Mouse (Mus musculus): ENCODE measurements around the gene 3110040M04Rik. TPM values are rescaled to one million over a fixed set of nuclear protein-coding genes. Genes with fewer than 3 reads are reported as not detected.

Gene 3110040M04Rik
- total and polyA plus RNA-seq, 3 experiments, result not detected

DNA sequence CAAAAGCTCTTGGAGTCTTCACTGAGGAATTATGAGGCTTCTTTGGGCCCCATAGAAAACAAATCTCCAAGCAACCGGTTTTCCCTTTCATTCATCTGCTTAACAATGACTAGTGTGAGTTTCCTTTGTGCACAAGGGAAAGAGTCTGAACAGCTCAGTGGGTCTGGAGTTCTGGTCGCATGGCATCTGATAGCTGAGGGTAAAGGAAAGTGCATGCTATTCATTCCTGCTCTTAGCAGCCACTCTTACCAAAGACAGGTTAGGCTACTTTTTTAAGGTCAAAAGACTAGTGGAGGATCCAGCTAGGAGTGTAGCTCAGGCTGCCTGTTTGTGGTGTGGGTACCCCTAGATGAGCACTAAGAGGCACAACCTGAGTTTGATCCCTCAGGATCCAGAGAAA lies 31.7 kb downstream of the 3110040M04Rik start:
- H3K36me3 ChIP-seq (replicated peaks in 1 of 2; ENCODE audit: control insufficient read depth in 1 of 2, insufficient read depth in 1 of 2, low read length in 1 of 2), result no peaks in the 10 kb centered on the region
- H3K4me3 ChIP-seq (replicated peaks in 1 of 3; ENCODE audit: low read depth in 2 of 3, low read length in 2 of 3, poor library complexity in 1 of 3), result no peak overlapping the region
- no peak for DNase-seq (ENCODE audit: extremely low read depth)
- dilution Hi-C loops (cut with MboI; ENCODE audit: extremely low pct_ligation_motif_present, extremely low pct_unique_long_range_greater_than_20kb, low sequenced_read_pairs) (no loop called here), in situ Hi-C loops (cut with MboI; ENCODE audit: low pct_ligation_motif_present, low pct_unique_long_range_greater_than_20kb, low sequenced_read_pairs) (no loop called here)
- H3K79me2 ChIP-seq (replicated peaks; ENCODE audit: control insufficient read depth, extremely low read depth, insufficient read depth, poor library complexity, severe bottlenecking), result no peaks in the 10 kb centered on the region
- no peak overlapping the region for H3K9ac ChIP-seq (ENCODE audit: insufficient read depth, low read depth)
- H3K4me2 ChIP-seq (ENCODE audit: insufficient read depth, low read depth, poor library complexity, severe bottlenecking), result no peak overlapping the region
- H3K27ac ChIP-seq (ENCODE audit: insufficient read depth, low read depth), result no peak overlapping the region
- TF ChIP-seq KAT2A (IDR thresholded peaks at IDR 0.05; ENCODE audit: insufficient replicate concordance, low read length) (no peak), BHLHE40 (IDR thresholded peaks at IDR 0.05; ENCODE audit: low read depth, low read length) (no peak), TCF12 (IDR thresholded peaks at IDR 0.05; ENCODE audit: low read depth, low read length) (no peak)
- H3K27me3 ChIP-seq (replicated peaks), result no peaks in the 10 kb centered on the region
- no peaks in the 10 kb centered on the region for H3K4me1 ChIP-seq (ENCODE audit: control insufficient read depth in 1 of 2, insufficient read depth in 2 of 2)
- no peaks in the 10 kb centered on the region for H3K9me3 ChIP-seq (replicated peaks; ENCODE audit: low read length)

DNA sequence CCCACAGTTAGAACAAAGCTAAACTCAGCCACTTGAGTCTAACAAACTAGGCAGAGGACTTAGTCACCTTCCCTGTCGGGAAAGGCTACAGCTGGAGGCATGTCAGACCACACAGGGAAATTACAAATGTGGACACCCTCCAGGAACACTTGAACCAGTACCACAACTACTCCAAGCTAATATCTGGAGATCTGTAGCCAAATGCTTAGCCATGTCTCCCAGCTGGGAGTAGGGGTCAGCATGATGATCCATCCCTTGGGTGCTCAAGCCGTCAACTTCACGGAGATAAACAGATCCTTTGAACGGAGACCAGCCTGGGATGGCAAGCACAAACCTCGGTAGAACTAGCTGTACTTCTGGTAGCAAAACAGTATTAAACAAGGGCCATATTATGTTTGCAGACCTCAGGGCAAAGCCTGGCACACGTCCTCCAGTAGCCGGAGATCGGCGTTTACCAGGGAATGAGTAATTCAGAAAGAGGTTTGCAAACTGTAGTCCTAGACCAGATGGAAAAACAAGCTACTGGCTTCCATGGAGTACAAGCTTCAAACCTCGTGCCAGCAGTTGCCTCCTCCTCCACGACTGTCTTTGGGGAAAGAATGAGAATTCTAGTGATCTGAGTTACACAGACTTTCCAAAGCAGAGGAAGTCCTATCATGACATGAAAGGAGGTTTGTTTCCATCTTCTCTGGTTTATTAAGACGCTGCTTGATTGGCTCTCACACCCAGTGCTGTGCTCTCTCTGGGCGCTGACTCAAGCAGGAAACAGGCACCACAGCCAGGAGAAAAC lies 32.4 kb downstream of the 3110040M04Rik start:
- no peak for TF ChIP-seq TBP (conservative IDR thresholded peaks at IDR 0.05; ENCODE audit: low read depth, low read length)
- no peak for TF ChIP-seq SIN3A (IDR thresholded peaks at IDR 0.05; ENCODE audit: low read length)
- no peak for TF ChIP-seq POLR2AphosphoS2 (IDR thresholded peaks at IDR 0.05; ENCODE audit: low read depth, low read length)
- TF ChIP-seq MXI1 (IDR thresholded peaks at IDR 0.05; ENCODE audit: low read depth, low read length), result no peak
- no peak for TF ChIP-seq USF1 (IDR thresholded peaks at IDR 0.05; ENCODE audit: low read depth, low read length)
- TF ChIP-seq BHLHE40 (IDR thresholded peaks at IDR 0.05; ENCODE audit: low read depth, low read length), result 0 out of 2 replicates have a peak, but pooled peaks have one; percentile 15
- TF ChIP-seq CTCF (conservative IDR thresholded peaks at IDR 0.05 in 1 of 2, IDR thresholded peaks at IDR 0.05 in 1 of 2; ENCODE audit: low read depth in 2 of 2, low read length in 2 of 2), result no peak
- no peak for TF ChIP-seq EP300 (IDR thresholded peaks at IDR 0.05; ENCODE audit: low read length)
- no peak for TF ChIP-seq E2F4 (IDR thresholded peaks at IDR 0.05; ENCODE audit: insufficient replicate concordance, low read depth, low read length)
- TF ChIP-seq KAT2A (IDR thresholded peaks at IDR 0.05; ENCODE audit: insufficient replicate concordance, low read length), result no peak
- 0 out of 2 replicates have a peak, but pooled peaks have one; percentile 23 for TF ChIP-seq MAX (IDR thresholded peaks at IDR 0.05; ENCODE audit: low read length)
- TF ChIP-seq RAD21 (IDR thresholded peaks at IDR 0.05; ENCODE audit: low read depth, low read length), result no peak
- no peak for TF ChIP-seq ZC3H11A (IDR thresholded peaks at IDR 0.05; ENCODE audit: low read depth, low read length)
- Histone ChIP-seq H3K79me2 (replicated peaks; ENCODE audit: control insufficient read depth, extremely low read depth, insufficient read depth, poor library complexity, severe bottlenecking) (no peaks in the 10 kb centered on the region), H3K9me3 (replicated peaks; ENCODE audit: low read length) (no peaks in the 10 kb centered on the region), H3K4me1 (ENCODE audit: control insufficient read depth in 1 of 2, insufficient read depth in 2 of 2) (no peaks in the 10 kb centered on the region), H3K36me3 (replicated peaks in 1 of 2; ENCODE audit: control insufficient read depth in 1 of 2, insufficient read depth in 1 of 2, low read length in 1 of 2) (no peaks in the 10 kb centered on the region), H3K4me2 (ENCODE audit: insufficient read depth, low read depth, poor library complexity, severe bottlenecking) (no peak overlapping the region), H3K27me3 (replicated peaks) (no peaks in the 10 kb centered on the region), H3K4me3 (replicated peaks in 1 of 3; ENCODE audit: low read depth in 2 of 3, low read length in 2 of 3, poor library complexity in 1 of 3) (no peak overlapping the region), H3K9ac (ENCODE audit: insufficient read depth, low read depth) (no peak overlapping the region), H3K27ac (ENCODE audit: insufficient read depth, low read depth) (no peak overlapping the region)
- dilution Hi-C loops (cut with MboI; ENCODE audit: extremely low pct_ligation_motif_present, extremely low pct_unique_long_range_greater_than_20kb, low sequenced_read_pairs), result no loop called here
- in situ Hi-C loops (cut with MboI; ENCODE audit: low pct_ligation_motif_present, low pct_unique_long_range_greater_than_20kb, low sequenced_read_pairs), result no loop called here
- DNase-seq (ENCODE audit: extremely low read depth), result peak; percentile 27
